Mouse (Mus musculus): Measurements from ENCODE around the gene Traf1. TPM values are rescaled to one million over a fixed set of nuclear protein-coding genes. Genes with fewer than 3 reads are reported as not detected.
A peak's percentile ranks its signal among the peaks of the same experiment; 100 is the strongest.

Gene Traf1
- total and polyA plus RNA-seq, 2 experiments: 0.55 to 1.2 TPM

GRCm38 (mm10) chr2:34909719-34910118, 51.9 kb downstream of the Traf1 start:
- no peak overlapping the region for H3K4me3 ChIP-seq (ENCODE audit: insufficient read depth, low read depth, low read length)
- no peak for DNase-seq (ENCODE audit: extremely low read depth, low read depth, low spot score)
- no peak for TF ChIP-seq POLR2A (IDR thresholded peaks at IDR 0.05; ENCODE audit: extremely low read depth, insufficient read depth, low read length)
- TF ChIP-seq CTCF (IDR thresholded peaks at IDR 0.05; ENCODE audit: low read depth, low read length): no peak
- no peaks in the 10 kb centered on the region for H3K79me2 ChIP-seq (ENCODE audit: control insufficient read depth, insufficient read depth, low read length)
- no peak overlapping the region for H3K9ac ChIP-seq (ENCODE audit: low read depth, low read length)
- H3K4me1 ChIP-seq (ENCODE audit: control insufficient read depth, insufficient read depth, low read length): peaks cover 2% of the 10 kb centered on the region; the same call in 1 of the 2 replicates
- H3K27ac ChIP-seq (replicated peaks; ENCODE audit: insufficient read depth, low read depth, low read length): no peak overlapping the region
- H3K27me3 ChIP-seq (ENCODE audit: control insufficient read depth, insufficient read depth, low read length): no peaks in the 10 kb centered on the region
- WGBS: 96% methylated on average over 4 of the region's 4 CpGs
- H3K36me3 ChIP-seq (ENCODE audit: control insufficient read depth, insufficient read depth, low read length): no peaks in the 10 kb centered on the region

- H3K9ac ChIP-seq (ENCODE audit: low read depth, low read length): no peak overlapping the region
- 72% methylated on average over 12 of the region's 12 CpGs for WGBS
- no peak overlapping the region for H3K4me3 ChIP-seq (ENCODE audit: insufficient read depth, low read depth, low read length)
- no peak for DNase-seq (ENCODE audit: extremely low read depth, low read depth, low spot score)
- H3K4me1 ChIP-seq (ENCODE audit: control insufficient read depth, insufficient read depth, low read length): peaks cover 10% of the 10 kb centered on the region; the same call in 1 of the 2 replicates
- H3K79me2 ChIP-seq (ENCODE audit: control insufficient read depth, insufficient read depth, low read length): no peaks in the 10 kb centered on the region
- H3K36me3 ChIP-seq (ENCODE audit: control insufficient read depth, insufficient read depth, low read length): no peaks in the 10 kb centered on the region
- TF ChIP-seq POLR2A (IDR thresholded peaks at IDR 0.05; ENCODE audit: extremely low read depth, insufficient read depth, low read length) (no peak), CTCF (IDR thresholded peaks at IDR 0.05; ENCODE audit: low read depth, low read length) (no peak)
- H3K27me3 ChIP-seq (ENCODE audit: control insufficient read depth, insufficient read depth, low read length): no peaks in the 10 kb centered on the region
- no peak overlapping the region for H3K27ac ChIP-seq (replicated peaks; ENCODE audit: insufficient read depth, low read depth, low read length)
These were observed 54.5 kb downstream of the Traf1 start for GRCm38 (mm10) chr2:34906861-34907604.

- Histone ChIP-seq H3K36me3 (ENCODE audit: control insufficient read depth, insufficient read depth, low read length) (no peaks in the 10 kb centered on the region), H3K4me3 (ENCODE audit: insufficient read depth, low read depth, low read length) (no peak overlapping the region), H3K27me3 (ENCODE audit: control insufficient read depth, insufficient read depth, low read length) (no peaks in the 10 kb centered on the region), H3K9ac (ENCODE audit: low read depth, low read length) (no peak overlapping the region), H3K79me2 (ENCODE audit: control insufficient read depth, insufficient read depth, low read length) (no peaks in the 10 kb centered on the region), H3K27ac (replicated peaks; ENCODE audit: insufficient read depth, low read depth, low read length) (no peak overlapping the region), H3K4me1 (ENCODE audit: control insufficient read depth, insufficient read depth, low read length) (peaks cover 10% of the 10 kb centered on the region; the same call in 1 of the 2 replicates)
- no peak for DNase-seq (ENCODE audit: extremely low read depth, low read depth, low spot score)
- TF ChIP-seq POLR2A (IDR thresholded peaks at IDR 0.05; ENCODE audit: extremely low read depth, insufficient read depth, low read length) (no peak), CTCF (IDR thresholded peaks at IDR 0.05; ENCODE audit: low read depth, low read length) (no peak)
- 90% methylated on average over 6 of the region's 6 CpGs for WGBS
These were observed 55.1 kb downstream of the Traf1 start for GRCm38 (mm10) chr2:34906426-34906825.

- 0 out of 2 replicates have a peak overlapping the region, but pooled peaks have one; percentile 3 for H3K27ac ChIP-seq (replicated peaks; ENCODE audit: insufficient read depth, low read depth, low read length)
- H3K9ac ChIP-seq (ENCODE audit: low read depth, low read length): peak overlapping the region; percentile 48
These were observed 56.6 kb downstream of the Traf1 start for GRCm38 (mm10) chr2:34904849-34905542.

GRCm38 (mm10) chr2:34903652-34904405, 57.7 kb downstream of the Traf1 start:
- TF ChIP-seq POLR2A (IDR thresholded peaks at IDR 0.05; ENCODE audit: extremely low read depth, insufficient read depth, low read length) (no peak), CTCF (IDR thresholded peaks at IDR 0.05; ENCODE audit: low read depth, low read length) (no peak)
- no peak for DNase-seq (ENCODE audit: extremely low read depth, low read depth, low spot score)
- no peak overlapping the region for H3K4me3 ChIP-seq (ENCODE audit: insufficient read depth, low read depth, low read length)
- H3K9ac ChIP-seq (ENCODE audit: low read depth, low read length): no peak overlapping the region
- no peaks in the 10 kb centered on the region for H3K27me3 ChIP-seq (ENCODE audit: control insufficient read depth, insufficient read depth, low read length)
- 76% methylated on average over 4 of the region's 4 CpGs for WGBS
- peak overlapping the region; percentile 59 for H3K27ac ChIP-seq (replicated peaks; ENCODE audit: insufficient read depth, low read depth, low read length)
- no peaks in the 10 kb centered on the region for H3K79me2 ChIP-seq (ENCODE audit: control insufficient read depth, insufficient read depth, low read length)
- peaks cover 10% of the 10 kb centered on the region; the same call in 1 of the 2 replicates for H3K4me1 ChIP-seq (ENCODE audit: control insufficient read depth, insufficient read depth, low read length)
- no peaks in the 10 kb centered on the region for H3K36me3 ChIP-seq (ENCODE audit: control insufficient read depth, insufficient read depth, low read length)

More at GRCm38 (mm10) chr2:34904849-34905542, 56.6 kb downstream of the Traf1 start:
- Histone ChIP-seq H3K4me1 (ENCODE audit: control insufficient read depth, insufficient read depth, low read length) (peaks cover 10% of the 10 kb centered on the region; the same call in 1 of the 2 replicates), H3K4me3 (ENCODE audit: insufficient read depth, low read depth, low read length) (peak overlapping the region; percentile 33), H3K79me2 (ENCODE audit: control insufficient read depth, insufficient read depth, low read length) (no peaks in the 10 kb centered on the region), H3K27me3 (ENCODE audit: control insufficient read depth, insufficient read depth, low read length) (no peaks in the 10 kb centered on the region), H3K36me3 (ENCODE audit: control insufficient read depth, insufficient read depth, low read length) (no peaks in the 10 kb centered on the region)
- TF ChIP-seq CTCF (IDR thresholded peaks at IDR 0.05; ENCODE audit: low read depth, low read length) (no peak), POLR2A (IDR thresholded peaks at IDR 0.05; ENCODE audit: extremely low read depth, insufficient read depth, low read length) (peak; percentile 61; the same call in 1 of the 2 replicates)
- 2% methylated on average over 34 of the region's 34 CpGs for WGBS
- DNase-seq (ENCODE audit: extremely low read depth, low read depth, low spot score): peak; percentile 99
